Mouse (Mus musculus) hindbrain, postnatal 0 days (tissue): Measurements from ENCODE around the gene Gm8251. TPM values are rescaled to one million over a fixed set of nuclear protein-coding genes. Genes with fewer than 3 reads are reported as not detected.

ENCODE experiments used
- ATAC-seq: fragments of 200-750 bp; cut with Nextera tagmentation; 2 replicates; pipeline ENCODE4 v1.8.0; 2017; ENCODE audit warnings: mild to moderate bottlenecking, moderate TSS enrichment, moderate library complexity
- DNase-seq: peaks from one replicate; pipeline ENCODE4 v3.0.0-alpha.2; 2015; ENCODE audit warnings: low spot score
- H3K27ac ChIP-seq: fragments of 300-500 bp; sonication (generic); 2 replicates; pipeline ENCODE4 v1.5.1; 2014; ENCODE audit warnings: mild to moderate bottlenecking
- H3K27me3 ChIP-seq: fragments of 300-500 bp; sonication (generic); 2 replicates; pipeline ENCODE4 v1.6.1; 2014; ENCODE audit warnings: low read length, mixed read lengths; ENCODE audit not compliant: insufficient read depth
- H3K36me3 ChIP-seq: fragments of 300-500 bp; sonication (generic); 2 replicates; pipeline ENCODE4 v1.6.1; 2014; ENCODE audit warnings: low read length, mixed read lengths; ENCODE audit not compliant: insufficient read depth
- H3K4me1 ChIP-seq: fragments of 300-500 bp; sonication (generic); 2 replicates; pipeline ENCODE4 v1.6.1; 2014; ENCODE audit warnings: antibody characterized with exemption, low read length, mixed read lengths; ENCODE audit not compliant: insufficient read depth
- H3K4me2 ChIP-seq: fragments of 300-500 bp; sonication (generic); 2 replicates; pipeline ENCODE4 v1.6.1; 2014; ENCODE audit warnings: low read depth, mild to moderate bottlenecking, low read length, moderate library complexity, mixed read lengths
- H3K4me3 ChIP-seq: fragments of 300-500 bp; sonication (generic); 2 replicates; pipeline ENCODE4 v1.5.1; 2014; ENCODE audit warnings: low read length
- H3K9ac ChIP-seq: fragments of 300-500 bp; sonication (generic); replicated peaks from 2 replicates; pipeline ENCODE4 v1.6.1; 2014; ENCODE audit warnings: mild to moderate bottlenecking, low read length, moderate library complexity, mixed read lengths
- H3K9me3 ChIP-seq: fragments of 300-500 bp; sonication (generic); 2 replicates; pipeline ENCODE4 v1.6.1; 2016; ENCODE audit warnings: low read length, mixed read lengths
- CTCF ChIP-seq: IDR thresholded peaks from 2 replicates; pipeline ENCODE4 v1.5.1; 2016; ENCODE audit warnings: antibody characterized with exemption, control low read depth, low read depth
- WGBS: fragments of 180-500 bp; shearing (Covaris S2); extraction: QIAGEN DNeasy Blood & Tissue Kit; methylation state at CpG from one replicate; pipeline ENCODE4 v1.1.7; 2014; 5-methylcytosine and 5-hydroxymethylcytosine counted together
- polyA plus RNA-seq: library from polyadenylated mRNA; unstranded; fragments of >200 nt; fragmentation: Nextera tagmentation; extraction: Ambion mirVana; gene quantifications from 2 replicates; pipeline ENCODE4 v1.2.1, GENCODE M21; 2015
- total RNA-seq: library from RNA; depleted of rRNA; stranded (reverse); fragments of >200 nt; gene quantifications from 2 replicates; pipeline ENCODE4 v1.2.3, GENCODE M21; 2014; rRNA removed

The Gm8251 gene
- total and polyA plus RNA-seq, 2 experiments from 2014 or later, result 0.03 TPM; not detected in 1

DNA sequence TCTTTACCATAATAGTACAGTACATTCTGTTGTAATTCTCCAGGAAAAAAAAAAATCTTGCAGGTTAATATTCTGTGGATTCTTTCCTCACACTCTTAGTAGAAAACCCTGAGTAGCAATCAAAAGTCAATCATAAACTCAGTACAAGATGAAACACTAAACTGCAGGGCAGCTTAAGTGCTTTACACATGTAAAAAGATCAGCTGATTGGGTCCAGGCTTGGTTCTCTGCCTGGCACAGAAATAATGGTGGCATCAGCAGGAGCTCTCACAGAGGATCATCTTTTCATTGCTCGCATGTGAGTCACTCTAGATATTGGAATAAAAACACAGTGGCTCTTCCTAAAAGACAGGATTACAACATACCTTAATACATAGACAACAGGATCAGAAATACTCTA, 34.1 kb downstream of the Gm8251 start:
- Histone ChIP-seq H3K27me3 (no peaks in the 10 kb centered on the region), H3K27ac (no peak overlapping the region), H3K4me1 (no peaks in the 10 kb centered on the region), H3K9ac (no peak overlapping the region), H3K4me3 (no peak overlapping the region), H3K9me3 (no peaks in the 10 kb centered on the region), H3K36me3 (no peaks in the 10 kb centered on the region), H3K4me2 (no peak overlapping the region)
- WGBS, result 83% methylated on average over 1 of the region's 1 CpGs
- DNase-seq, result no peak
- TF ChIP-seq CTCF, result no peak
- no peak for ATAC-seq

DNA sequence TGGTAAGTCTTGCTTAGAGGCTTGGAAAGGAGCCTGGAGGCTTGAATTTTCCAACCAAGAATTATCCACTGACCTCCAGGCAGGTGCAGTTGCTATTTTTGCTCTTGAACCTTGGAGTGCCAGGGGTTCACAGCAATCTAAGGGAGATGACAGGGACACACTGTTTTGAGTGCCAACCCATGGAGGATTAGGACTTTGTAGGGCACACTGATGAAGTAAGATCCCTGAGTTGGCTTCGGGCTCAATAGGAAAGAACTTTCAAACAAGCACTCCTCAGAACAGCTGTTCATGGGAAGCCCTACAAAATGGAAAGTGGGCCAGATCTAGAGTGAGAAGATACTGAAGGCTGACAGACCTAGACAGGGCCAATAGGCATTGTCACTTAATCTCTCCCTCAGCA, 39.1 kb downstream of the Gm8251 start:
- no peaks in the 10 kb centered on the region for H3K4me1 ChIP-seq
- 86% methylated on average over 1 of the region's 1 CpGs for WGBS
- H3K4me2 ChIP-seq, result no peak overlapping the region

DNA sequence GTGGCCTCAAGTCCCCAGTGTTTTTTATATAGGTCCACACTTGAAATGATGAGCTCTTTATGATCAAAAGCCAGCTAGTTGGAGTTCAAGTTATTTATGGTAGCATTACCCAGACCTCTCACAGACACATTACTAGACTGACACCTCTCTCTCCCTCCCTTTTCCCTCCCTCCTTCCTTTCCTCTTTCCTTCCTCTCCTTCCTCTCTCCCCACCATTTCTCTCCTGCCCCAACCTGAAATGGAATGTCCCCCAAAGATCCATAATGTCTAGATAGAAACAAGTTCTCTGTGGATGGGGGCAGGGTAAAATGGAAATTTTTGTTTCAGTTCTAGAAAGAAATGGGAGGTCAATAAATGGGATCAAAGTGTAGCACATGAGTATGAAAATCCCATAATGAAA, 41.8 kb downstream of the Gm8251 start, which contains the start of gene Mettl21c:
TSS of gene Mettl21c (minus strand) at position 101 of the 400 bp plus-strand sequence.
- no peak for DNase-seq
- Histone ChIP-seq H3K9me3 (no peaks in the 10 kb centered on the region), H3K4me3 (no peak within 1 kb of the TSS), H3K4me2 (no peak within 1 kb of the TSS), H3K4me1 (no peaks in the 10 kb centered on the region), H3K27ac (no peak within 1 kb of the TSS), H3K36me3 (no peaks in the 10 kb centered on the region), H3K9ac (no peak within 1 kb of the TSS), H3K27me3 (no peaks in the 10 kb centered on the region)
- no peak for ATAC-seq
- TF ChIP-seq CTCF, result no peak

More for the DNA sequence above, 39.1 kb downstream of the Gm8251 start:
- Histone ChIP-seq H3K27me3 (no peaks in the 10 kb centered on the region), H3K9me3 (no peaks in the 10 kb centered on the region), H3K27ac (no peak overlapping the region), H3K36me3 (no peaks in the 10 kb centered on the region), H3K4me3 (no peak overlapping the region), H3K9ac (no peak overlapping the region)
- TF ChIP-seq CTCF, result no peak
- ATAC-seq (no peak), DNase-seq (no peak)

DNA sequence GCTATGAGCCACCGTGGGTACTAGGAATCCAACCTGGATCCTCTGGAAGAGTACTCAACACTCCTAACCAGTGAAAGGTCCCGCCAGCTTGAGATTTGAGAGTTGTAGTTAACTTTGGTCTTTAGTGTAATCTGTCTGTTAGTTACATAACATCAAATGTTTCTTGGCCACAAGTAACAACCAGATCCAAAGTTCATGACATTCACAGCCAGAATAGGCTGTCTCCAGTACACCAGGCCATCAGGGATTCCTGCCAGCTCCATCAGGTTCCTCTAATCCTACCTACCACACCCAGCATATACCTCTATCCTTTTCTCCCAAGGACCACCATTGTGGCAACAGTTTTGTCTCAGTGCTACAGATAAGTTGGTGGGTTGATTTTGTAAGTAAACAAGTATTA, 46.2 kb downstream of the Gm8251 start:
- no peak overlapping the region for H3K4me3 ChIP-seq
- H3K27me3 ChIP-seq, result no peaks in the 10 kb centered on the region
- H3K27ac ChIP-seq, result no peak overlapping the region
- H3K9me3 ChIP-seq, result no peaks in the 10 kb centered on the region
- H3K9ac ChIP-seq, result no peak overlapping the region
- DNase-seq, result no peak
- no peaks in the 10 kb centered on the region for H3K36me3 ChIP-seq
- 96% methylated on average over 2 of the region's 2 CpGs for WGBS
- no peak for TF ChIP-seq CTCF
- no peaks in the 10 kb centered on the region for H3K4me1 ChIP-seq
- ATAC-seq, result no peak
- H3K4me2 ChIP-seq, result no peak overlapping the region

Other genes starting within 250 kb of the Gm8251 start
- 8.8 and 17.4 TPM in 2 replicates for gene Uxs1, start 234.1 kb downstream of the Gm8251 start, total RNA-seq
- 20.6 and 22.3 TPM in 2 replicates for gene Uxs1, start 234.1 kb downstream of the Gm8251 start, polyA plus RNA-seq
- gene Tpp2, start 128.3 kb downstream of the Gm8251 start, total RNA-seq, result 26.4 and 28.5 TPM in 2 replicates
- gene Tpp2, start 128.3 kb downstream of the Gm8251 start, polyA plus RNA-seq, result 46.2 and 49.8 TPM in 2 replicates
- 0.21 and 0.86 TPM in 2 replicates for gene Mettl21c, start 41.9 kb downstream of the Gm8251 start, total RNA-seq
- 1.5 and 1.8 TPM in 2 replicates for gene Mettl21c, start 41.9 kb downstream of the Gm8251 start, polyA plus RNA-seq
- 10.6 and 14.2 TPM in 2 replicates for gene Tex30, start 40.5 kb upstream of the Gm8251 start, total RNA-seq
- gene Tex30, start 40.5 kb upstream of the Gm8251 start, polyA plus RNA-seq, result 44.0 and 47.5 TPM in 2 replicates
- 7.4 and 8.4 TPM in 2 replicates for gene Kdelc1, start 56.9 kb upstream of the Gm8251 start, total RNA-seq
- 15.9 and 17.4 TPM in 2 replicates for gene Kdelc1, start 56.9 kb upstream of the Gm8251 start, polyA plus RNA-seq
- gene Bivm, start 57.0 kb upstream of the Gm8251 start, total RNA-seq, result 28.0 and 30.0 TPM in 2 replicates
- 20.9 and 21.3 TPM in 2 replicates for gene Bivm, start 57.0 kb upstream of the Gm8251 start, polyA plus RNA-seq
- 13.0 and 14.2 TPM in 2 replicates for gene Ercc5, start 85.8 kb upstream of the Gm8251 start, total RNA-seq
- gene Ercc5, start 85.8 kb upstream of the Gm8251 start, polyA plus RNA-seq, result 19.8 and 21.0 TPM in 2 replicates
- gene Mettl21e, start 157.0 kb upstream of the Gm8251 start, total RNA-seq, result not detected in 2 replicates
- gene Mettl21e, start 157.0 kb upstream of the Gm8251 start, polyA plus RNA-seq, result not detected in 2 replicates